Mouse (Mus musculus): ENCODE results near the gene Mrpl4. TPM values are rescaled to one million over a fixed set of nuclear protein-coding genes. Genes with fewer than 3 reads are reported as not detected.

The Mrpl4 gene
- polyA plus RNA-seq, 1 experiment from 2014 or later = 177 TPM

DNA sequence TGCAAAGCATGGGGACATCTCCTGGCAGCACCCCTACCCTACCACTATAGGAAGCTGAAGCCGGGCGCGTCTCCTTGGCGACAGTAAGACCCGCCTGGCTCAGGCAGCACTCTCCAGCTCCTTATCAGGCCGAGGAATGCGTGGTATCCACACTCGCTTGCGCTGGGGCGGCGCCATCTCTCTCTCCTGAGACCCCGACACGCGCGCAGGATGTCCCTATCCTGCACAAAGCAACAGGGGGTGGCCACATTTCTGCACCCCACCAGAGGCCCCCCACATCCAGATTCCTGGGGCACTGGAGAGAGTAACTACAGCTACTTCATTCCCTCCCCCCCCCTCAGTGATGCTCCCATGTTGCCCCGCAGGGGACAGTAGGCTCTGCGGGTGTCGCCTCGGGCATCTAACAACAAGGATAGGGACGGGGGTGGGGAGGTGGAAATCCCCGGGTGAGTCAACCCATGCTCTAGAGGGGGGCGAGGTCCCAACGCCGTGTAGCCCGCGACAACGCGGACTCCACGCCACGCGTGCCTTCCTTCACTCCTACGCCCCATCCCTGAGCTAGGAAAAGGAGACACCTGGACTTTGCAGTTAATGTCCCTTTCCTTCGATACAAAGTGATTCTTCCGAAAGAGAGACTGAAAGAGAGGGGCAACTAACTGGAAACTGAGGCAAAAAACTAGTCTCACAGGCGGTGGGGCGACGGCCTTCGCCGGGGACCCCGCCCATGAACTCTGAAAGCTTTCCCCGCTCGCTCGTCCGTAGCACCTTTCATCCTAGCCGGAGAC, 26.9 kb upstream of the Mrpl4 start:
- under 1% methylated on average over 45 of the region's 45 CpGs for WGBS
- Histone ChIP-seq H3K36me3 (peaks cover 14% of the 10 kb centered on the region), H3K27ac (peak overlapping the region; percentile 99), H3K27me3 (ENCODE audit: low read depth, poor library complexity, severe bottlenecking) (no peaks in the 10 kb centered on the region), H3K4me3 (peak overlapping the region; percentile 78), H3K4me1 (peaks cover 79% of the 10 kb centered on the region), H3K9me3 (replicated peaks) (no peaks in the 10 kb centered on the region)
- peak; percentile 77 for DNase-seq (ENCODE audit: low spot score)

DNA sequence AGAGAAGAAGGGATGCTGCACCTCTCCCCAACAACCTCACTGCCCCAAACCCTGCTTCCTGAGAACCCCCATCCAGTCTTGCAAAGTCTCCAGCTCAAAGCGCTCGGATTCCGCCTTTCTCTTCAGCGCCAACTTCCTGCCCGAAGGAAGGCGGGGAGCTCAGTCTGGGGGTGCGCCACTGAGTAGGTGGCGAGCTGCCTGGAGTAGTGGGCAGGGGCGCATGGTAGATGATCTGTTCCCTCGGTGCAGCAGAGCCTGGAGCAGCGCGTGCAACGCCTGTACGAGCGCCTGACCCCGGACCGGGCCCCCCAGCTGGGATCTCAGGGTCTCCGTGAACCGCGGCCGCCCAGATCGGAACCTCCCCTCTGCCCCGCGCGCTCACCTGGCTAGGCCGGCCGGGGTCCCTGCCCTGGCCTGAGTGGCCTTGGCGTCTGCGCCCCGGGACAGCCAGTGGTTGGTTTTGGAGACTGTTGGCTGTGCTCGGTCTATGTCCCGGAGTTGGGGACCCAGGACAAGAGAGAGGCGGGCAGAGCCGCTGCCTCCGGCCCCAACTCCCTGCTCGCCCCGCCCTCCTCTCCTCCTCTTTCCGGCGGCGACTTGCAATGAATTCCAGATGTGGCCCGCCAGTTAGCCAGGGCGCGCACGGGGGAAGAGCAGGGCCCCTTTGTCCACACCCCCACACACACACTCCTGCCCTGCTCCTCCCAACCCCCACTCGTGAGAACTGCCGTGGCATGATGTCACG, 26.1 kb upstream of the Mrpl4 start, which contains the start of gene S1pr2:
S1pr2 (minus strand) TSS at position 566 of the 745 bp plus-strand sequence.
- Histone ChIP-seq H3K27me3 (ENCODE audit: low read depth, poor library complexity, severe bottlenecking) (no peaks in the 10 kb centered on the region), H3K36me3 (peaks cover 6% of the 10 kb centered on the region), H3K27ac (peak within 1 kb of the TSS; percentile 99), H3K4me1 (peaks cover 75% of the 10 kb centered on the region), H3K4me3 (peak within 1 kb of the TSS; percentile 78), H3K9me3 (replicated peaks) (no peaks in the 10 kb centered on the region)
- WGBS = under 1% methylated on average over 47 of the region's 47 CpGs
- DNase-seq (ENCODE audit: low spot score) = peak; percentile 97

DNA sequence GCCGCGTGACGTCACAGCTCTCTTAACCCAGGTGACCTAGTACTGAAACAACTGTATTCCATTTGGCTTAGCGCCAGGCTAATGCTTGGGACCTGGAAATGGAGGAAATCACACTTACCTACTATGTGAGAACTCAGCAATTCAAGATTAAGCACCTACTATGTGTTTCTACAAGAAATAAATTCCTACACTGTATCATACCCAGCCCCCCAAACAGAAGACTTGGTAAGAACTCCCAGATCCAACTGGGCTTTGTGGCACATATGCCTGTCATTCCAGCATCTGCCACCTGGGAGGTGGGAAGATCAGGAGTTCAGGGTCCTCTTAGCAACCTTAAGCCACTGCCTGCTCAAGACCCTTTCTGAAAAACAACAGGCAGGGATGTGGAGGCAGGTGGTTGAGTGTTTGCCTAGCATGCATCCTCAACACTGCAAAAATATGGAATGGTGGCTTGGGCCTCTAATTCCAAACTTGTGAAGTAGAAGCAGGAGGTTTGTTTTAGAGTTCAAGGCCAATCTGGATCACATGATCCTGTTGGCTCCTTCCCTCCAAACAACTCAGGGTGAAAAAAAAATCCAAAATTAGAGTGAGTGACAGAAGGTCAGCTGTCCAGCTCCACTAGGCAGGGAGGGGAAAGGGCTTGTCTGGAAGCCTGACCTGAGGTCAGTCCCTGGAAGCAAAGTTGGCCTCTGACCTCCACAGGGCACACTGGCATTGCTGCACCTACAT, 25.4 kb upstream of the Mrpl4 start:
- no peaks in the 10 kb centered on the region for H3K9me3 ChIP-seq (replicated peaks)
- 2% methylated on average over 4 of the region's 4 CpGs for WGBS
- peak; percentile 63 for DNase-seq (ENCODE audit: low spot score)
- peak overlapping the region; percentile 99 for H3K27ac ChIP-seq
- peaks cover 5% of the 10 kb centered on the region for H3K36me3 ChIP-seq
- H3K4me1 ChIP-seq = peaks cover 67% of the 10 kb centered on the region
- peak overlapping the region; percentile 78 for H3K4me3 ChIP-seq
- H3K27me3 ChIP-seq (ENCODE audit: low read depth, poor library complexity, severe bottlenecking) = no peaks in the 10 kb centered on the region

GRCm38 (mm10) chr9:20978409-20979095, 24.0 kb upstream of the Mrpl4 start:
- Histone ChIP-seq H3K4me3 (no peak overlapping the region), H3K4me1 (peaks cover 58% of the 10 kb centered on the region), H3K36me3 (no peaks in the 10 kb centered on the region), H3K27me3 (ENCODE audit: low read depth, poor library complexity, severe bottlenecking) (no peaks in the 10 kb centered on the region), H3K27ac (peak overlapping the region; percentile 70), H3K9me3 (replicated peaks) (no peaks in the 10 kb centered on the region)
- WGBS = 73% methylated on average over 10 of the region's 10 CpGs
- DNase-seq (ENCODE audit: low spot score) = no peak

DNA sequence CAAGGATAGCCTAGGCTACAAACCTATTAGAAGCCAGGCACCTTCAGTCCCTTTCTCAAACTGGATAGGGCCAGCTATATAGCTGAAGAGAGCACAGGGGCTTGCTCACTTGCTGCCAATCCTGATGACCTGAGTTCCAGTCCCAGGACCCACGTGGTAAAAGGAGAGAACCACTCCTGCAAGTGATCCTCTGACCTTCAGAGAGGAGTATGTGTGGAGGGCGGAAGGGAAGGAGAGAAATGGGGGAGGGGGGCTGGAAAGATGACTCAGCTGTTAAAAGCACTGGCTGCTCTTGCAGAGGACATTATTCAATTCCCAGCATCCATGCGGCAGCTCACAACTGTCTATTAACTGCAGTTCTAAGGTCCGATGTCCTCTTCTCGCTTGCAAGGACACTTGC, 23.4 kb upstream of the Mrpl4 start:
- Histone ChIP-seq H3K27ac (peak overlapping the region; percentile 70), H3K36me3 (no peaks in the 10 kb centered on the region), H3K4me3 (no peak overlapping the region), H3K4me1 (peaks cover 53% of the 10 kb centered on the region), H3K9me3 (replicated peaks) (no peaks in the 10 kb centered on the region), H3K27me3 (ENCODE audit: low read depth, poor library complexity, severe bottlenecking) (no peaks in the 10 kb centered on the region)
- no peak for DNase-seq (ENCODE audit: low spot score)
- 69% methylated on average over 5 of the region's 5 CpGs for WGBS

DNA sequence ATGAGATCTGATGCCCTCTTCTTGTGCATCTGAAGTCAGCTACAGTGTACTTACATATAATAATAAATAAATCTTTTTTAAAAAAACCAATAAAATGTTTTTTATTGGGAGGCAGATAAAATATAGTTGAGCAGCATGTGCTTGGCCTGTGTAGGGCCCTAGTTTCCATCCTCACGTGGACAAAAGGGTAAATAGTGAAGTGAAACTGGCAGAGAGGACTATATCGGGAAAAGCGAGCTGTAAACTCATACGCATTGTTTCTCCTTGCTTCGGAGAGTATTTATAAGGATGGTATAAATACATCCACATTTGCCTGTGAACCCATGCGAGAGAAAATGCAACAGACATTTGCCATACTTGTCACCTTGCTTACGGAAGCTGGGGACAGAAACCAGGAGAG, 22.8 kb upstream of the Mrpl4 start:
- H3K9me3 ChIP-seq (replicated peaks) = no peaks in the 10 kb centered on the region
- H3K27me3 ChIP-seq (ENCODE audit: low read depth, poor library complexity, severe bottlenecking) = no peaks in the 10 kb centered on the region
- 91% methylated on average over 7 of the region's 7 CpGs for WGBS
- no peak overlapping the region for H3K27ac ChIP-seq
- DNase-seq (ENCODE audit: low spot score) = no peak
- peaks cover 48% of the 10 kb centered on the region for H3K4me1 ChIP-seq
- H3K36me3 ChIP-seq = no peaks in the 10 kb centered on the region
- no peak overlapping the region for H3K4me3 ChIP-seq

DNA sequence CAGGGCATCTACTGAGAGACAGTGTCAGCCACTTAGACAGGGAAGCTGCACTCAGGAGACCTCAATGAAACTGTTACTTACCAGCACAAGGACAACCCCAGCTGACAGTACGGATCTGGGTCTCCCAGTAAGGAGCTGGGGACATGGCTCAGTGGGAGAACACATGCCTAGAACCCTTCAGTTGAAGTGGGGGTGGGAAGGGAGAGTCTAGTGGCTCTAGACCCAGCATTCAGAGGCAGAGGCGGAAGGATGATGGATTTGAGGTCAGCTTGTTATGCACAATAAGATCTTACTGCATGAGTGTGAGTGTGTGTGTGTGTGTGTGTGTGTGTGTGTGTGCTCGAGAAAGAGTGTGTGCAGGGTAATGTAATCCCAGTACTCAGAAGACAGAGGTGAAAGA, 20.4 kb upstream of the Mrpl4 start:
- no peak overlapping the region for H3K4me3 ChIP-seq
- H3K27ac ChIP-seq = no peak overlapping the region
- no peaks in the 10 kb centered on the region for H3K27me3 ChIP-seq (ENCODE audit: low read depth, poor library complexity, severe bottlenecking)
- peaks cover 30% of the 10 kb centered on the region for H3K4me1 ChIP-seq
- no peak for DNase-seq (ENCODE audit: low spot score)
- H3K36me3 ChIP-seq = no peaks in the 10 kb centered on the region
- 78% methylated on average over 3 of the region's 3 CpGs for WGBS
- no peaks in the 10 kb centered on the region for H3K9me3 ChIP-seq (replicated peaks)

- Histone ChIP-seq H3K27ac (no peak overlapping the region; the same call in 1 of the 2 replicates), H3K4me1 (peaks cover 25% of the 10 kb centered on the region), H3K4me3 (no peak overlapping the region), H3K36me3 (no peaks in the 10 kb centered on the region), H3K27me3 (ENCODE audit: low read depth, poor library complexity, severe bottlenecking) (peaks cover 9% of the 10 kb centered on the region; the same call in 1 of the 2 replicates), H3K9me3 (replicated peaks) (no peaks in the 10 kb centered on the region)
- 59% methylated on average over 5 of the region's 5 CpGs for WGBS
- DNase-seq (ENCODE audit: low spot score) = no peak
Measured at GRCm38 (mm10) chr9:20983169-20983568, 19.4 kb upstream of the Mrpl4 start.

DNA sequence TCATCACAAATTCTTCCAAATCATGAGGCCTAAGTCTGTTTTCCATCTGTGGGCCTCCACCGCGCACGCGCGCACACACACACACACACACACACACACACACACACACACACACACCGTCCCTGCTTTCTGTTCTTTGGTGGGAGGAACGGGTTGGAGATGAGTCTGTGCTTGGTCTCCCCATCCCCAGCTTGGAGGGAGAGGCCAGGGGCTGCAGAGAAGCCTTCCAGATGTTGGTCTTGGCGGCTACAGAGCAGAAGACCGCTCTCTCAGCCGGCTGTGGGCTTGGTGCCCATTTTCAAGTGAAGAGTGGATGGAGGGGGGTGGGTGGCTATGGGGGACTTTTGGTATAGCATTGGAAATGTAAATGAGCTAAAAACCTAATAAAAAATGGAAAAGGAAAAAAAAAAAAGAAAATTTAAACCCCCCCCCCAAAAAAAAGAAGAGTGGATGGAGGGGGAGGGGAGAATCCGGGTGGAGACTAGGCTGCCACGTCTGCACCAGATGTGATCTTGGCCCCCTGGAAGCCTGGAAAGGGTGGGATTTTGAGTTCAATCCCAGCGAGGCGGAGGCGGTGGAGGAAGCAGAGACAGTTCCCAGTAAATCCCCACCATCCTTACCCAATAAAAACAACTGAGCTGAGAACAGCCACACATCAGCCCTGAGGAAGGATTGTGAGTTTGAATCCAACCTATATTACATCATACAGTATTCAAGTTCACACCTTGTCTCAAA, 15.4 kb upstream of the Mrpl4 start:
- 64% methylated on average over 15 of the region's 15 CpGs for WGBS
- Histone ChIP-seq H3K4me1 (peaks cover 19% of the 10 kb centered on the region), H3K27me3 (ENCODE audit: low read depth, poor library complexity, severe bottlenecking) (peaks cover 16% of the 10 kb centered on the region; the same call in 1 of the 2 replicates), H3K27ac (no peak overlapping the region), H3K36me3 (no peaks in the 10 kb centered on the region), H3K9me3 (replicated peaks) (no peaks in the 10 kb centered on the region), H3K4me3 (no peak overlapping the region)
- no peak for DNase-seq (ENCODE audit: low spot score)

DNA sequence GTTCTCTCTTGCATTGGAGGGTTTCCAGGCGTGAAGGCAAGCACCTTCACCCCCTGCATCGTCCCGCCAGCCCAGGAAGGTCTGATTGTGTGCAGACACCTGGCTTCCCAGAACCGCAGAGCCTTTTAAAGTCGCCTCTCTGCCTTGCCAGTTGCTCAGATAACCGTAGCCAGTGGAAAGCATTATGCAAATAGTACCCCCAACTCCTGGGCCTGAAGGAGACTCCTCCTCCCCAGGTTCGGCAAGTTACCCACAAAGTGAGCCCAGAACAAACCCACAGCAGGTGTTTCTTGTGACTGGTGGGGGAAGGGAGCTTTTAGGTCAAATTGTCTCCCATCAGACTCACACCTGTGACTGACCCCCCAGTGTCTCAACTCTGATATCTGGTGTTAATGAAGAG, 14.6 kb upstream of the Mrpl4 start:
- WGBS = 21% methylated on average over 7 of the region's 7 CpGs
- Histone ChIP-seq H3K27me3 (ENCODE audit: low read depth, poor library complexity, severe bottlenecking) (peaks cover 16% of the 10 kb centered on the region; the same call in 1 of the 2 replicates), H3K4me1 (peaks cover 19% of the 10 kb centered on the region), H3K36me3 (no peaks in the 10 kb centered on the region), H3K4me3 (no peak overlapping the region), H3K27ac (no peak overlapping the region), H3K9me3 (replicated peaks) (no peaks in the 10 kb centered on the region)
- DNase-seq (ENCODE audit: low spot score) = no peak

DNA sequence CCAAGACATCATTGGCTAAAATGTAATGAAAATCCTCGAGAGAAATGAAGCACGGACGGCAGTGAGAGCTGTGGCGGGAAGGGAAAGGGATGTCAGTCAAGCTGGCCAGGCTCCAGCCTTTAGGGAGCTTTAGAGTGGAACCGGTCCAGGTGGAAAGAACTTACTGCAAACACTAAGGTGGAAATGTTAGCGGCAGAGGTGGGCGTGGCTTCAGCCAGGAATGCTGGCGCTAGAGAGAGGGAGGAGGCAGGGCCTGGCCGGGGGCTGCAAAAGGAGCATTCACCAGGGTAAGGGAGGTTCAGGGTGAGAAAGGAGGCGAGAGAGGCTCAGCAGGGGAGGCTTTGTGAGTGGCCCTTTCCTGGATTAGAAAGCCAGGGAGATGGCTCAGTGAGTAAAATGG, 11.7 kb upstream of the Mrpl4 start:
- Histone ChIP-seq H3K27ac (peak overlapping the region; percentile 57), H3K4me1 (peaks cover 17% of the 10 kb centered on the region), H3K36me3 (no peaks in the 10 kb centered on the region), H3K4me3 (peak overlapping the region; percentile 25), H3K9me3 (replicated peaks) (no peaks in the 10 kb centered on the region), H3K27me3 (ENCODE audit: low read depth, poor library complexity, severe bottlenecking) (peaks cover 16% of the 10 kb centered on the region; the same call in 1 of the 2 replicates)
- WGBS = 6% methylated on average over 10 of the region's 10 CpGs
- DNase-seq (ENCODE audit: low spot score) = peak; percentile 58

GRCm38 (mm10) chr9:20991587-20991986, 11.0 kb upstream of the Mrpl4 start:
- Histone ChIP-seq H3K4me3 (no peak overlapping the region), H3K4me1 (peaks cover 17% of the 10 kb centered on the region), H3K27ac (no peak overlapping the region), H3K9me3 (replicated peaks) (no peaks in the 10 kb centered on the region), H3K36me3 (no peaks in the 10 kb centered on the region), H3K27me3 (ENCODE audit: low read depth, poor library complexity, severe bottlenecking) (peaks cover 16% of the 10 kb centered on the region; the same call in 1 of the 2 replicates)
- DNase-seq (ENCODE audit: low spot score) = no peak
- WGBS = 94% methylated on average over 4 of the region's 4 CpGs
